Mouse (Mus musculus): ENCODE data around the gene Col4a1. TPM values are rescaled to one million over a fixed set of nuclear protein-coding genes. Genes with fewer than 3 reads are reported as not detected.

Gene Col4a1
- polyA plus RNA-seq, 1 experiment: 0.24 TPM

GRCm38 (mm10) chr8:11278101-11278611 lies 34.5 kb downstream of the Col4a1 start:
- H3K4me3 ChIP-seq (replicated peaks): no peak overlapping the region
- TF ChIP-seq TAL1 (IDR thresholded peaks at IDR 0.05; ENCODE audit: low read length): no peak
- TF ChIP-seq GATA1 (IDR thresholded peaks at IDR 0.05; ENCODE audit: low read length): no peak
- no peaks in the 10 kb centered on the region for H3K9me3 ChIP-seq (ENCODE audit: control insufficient read depth, low read length)
- H3K36me3 ChIP-seq (ENCODE audit: control insufficient read depth): no peaks in the 10 kb centered on the region
- no peaks in the 10 kb centered on the region for H3K27me3 ChIP-seq (ENCODE audit: control insufficient read depth)
- H3K4me1 ChIP-seq (ENCODE audit: control insufficient read depth): no peaks in the 10 kb centered on the region

GRCm38 (mm10) chr8:11277602-11278051 lies 35.0 kb downstream of the Col4a1 start:
- no peaks in the 10 kb centered on the region for H3K9me3 ChIP-seq (ENCODE audit: control insufficient read depth, low read length)
- no peak for TF ChIP-seq TAL1 (IDR thresholded peaks at IDR 0.05; ENCODE audit: low read length)
- TF ChIP-seq GATA1 (IDR thresholded peaks at IDR 0.05; ENCODE audit: low read length): no peak
- no peaks in the 10 kb centered on the region for H3K36me3 ChIP-seq (ENCODE audit: control insufficient read depth)
- H3K4me3 ChIP-seq (replicated peaks): no peak overlapping the region
- H3K27me3 ChIP-seq (ENCODE audit: control insufficient read depth): no peaks in the 10 kb centered on the region
- no peaks in the 10 kb centered on the region for H3K4me1 ChIP-seq (ENCODE audit: control insufficient read depth)

DNA sequence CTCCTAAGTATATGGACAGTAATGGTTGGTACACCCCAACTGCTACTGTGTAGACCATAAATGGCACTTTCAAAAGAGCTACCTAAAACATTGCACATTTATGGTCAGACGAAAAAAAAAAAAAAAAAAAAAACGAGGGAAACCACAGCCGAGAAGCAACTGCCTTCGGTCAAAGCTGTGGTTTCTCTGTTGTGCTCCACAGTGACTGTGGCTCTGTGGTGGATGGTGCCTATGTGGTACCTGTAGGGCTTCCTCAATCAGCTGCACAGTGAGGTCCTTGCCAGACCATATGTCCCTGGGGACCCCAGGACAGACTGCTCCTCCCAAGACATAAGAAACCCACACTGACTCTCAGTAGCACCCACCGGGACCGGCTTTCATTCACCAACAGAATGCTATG lies 36.3 kb downstream of the Col4a1 start:
- Histone ChIP-seq H3K36me3 (ENCODE audit: control insufficient read depth) (no peaks in the 10 kb centered on the region), H3K9me3 (ENCODE audit: control insufficient read depth, low read length) (no peaks in the 10 kb centered on the region), H3K4me1 (ENCODE audit: control insufficient read depth) (no peaks in the 10 kb centered on the region), H3K27me3 (ENCODE audit: control insufficient read depth) (no peaks in the 10 kb centered on the region), H3K4me3 (replicated peaks) (no peak overlapping the region)
- no peak for TF ChIP-seq GATA1 (IDR thresholded peaks at IDR 0.05; ENCODE audit: low read length)
- TF ChIP-seq TAL1 (IDR thresholded peaks at IDR 0.05; ENCODE audit: low read length): no peak

DNA sequence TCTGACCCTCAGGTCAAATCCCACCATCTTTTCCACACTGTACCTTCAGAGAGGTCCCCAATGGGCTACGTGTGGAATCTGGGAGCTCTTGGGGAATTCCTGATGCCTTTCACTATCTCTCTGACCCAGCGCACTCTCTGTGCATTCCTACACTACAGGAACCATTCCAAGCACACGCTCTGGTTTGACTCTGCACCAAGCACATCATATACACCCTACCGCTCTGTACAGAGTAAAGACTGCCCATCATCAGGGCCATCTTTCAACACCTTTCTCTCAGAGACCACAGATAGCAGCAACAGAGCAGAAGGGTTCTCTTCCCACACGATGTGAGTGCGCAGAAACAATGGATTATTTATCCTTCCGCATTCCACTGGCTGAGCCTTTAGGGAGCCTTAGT lies 38.2 kb downstream of the Col4a1 start:
- no peak overlapping the region for H3K4me3 ChIP-seq (replicated peaks)
- H3K36me3 ChIP-seq (ENCODE audit: control insufficient read depth): no peaks in the 10 kb centered on the region
- no peaks in the 10 kb centered on the region for H3K9me3 ChIP-seq (ENCODE audit: control insufficient read depth, low read length)
- no peak for TF ChIP-seq TAL1 (IDR thresholded peaks at IDR 0.05; ENCODE audit: low read length)
- TF ChIP-seq GATA1 (IDR thresholded peaks at IDR 0.05; ENCODE audit: low read length): no peak
- H3K27me3 ChIP-seq (ENCODE audit: control insufficient read depth): no peaks in the 10 kb centered on the region
- H3K4me1 ChIP-seq (ENCODE audit: control insufficient read depth): no peaks in the 10 kb centered on the region

DNA sequence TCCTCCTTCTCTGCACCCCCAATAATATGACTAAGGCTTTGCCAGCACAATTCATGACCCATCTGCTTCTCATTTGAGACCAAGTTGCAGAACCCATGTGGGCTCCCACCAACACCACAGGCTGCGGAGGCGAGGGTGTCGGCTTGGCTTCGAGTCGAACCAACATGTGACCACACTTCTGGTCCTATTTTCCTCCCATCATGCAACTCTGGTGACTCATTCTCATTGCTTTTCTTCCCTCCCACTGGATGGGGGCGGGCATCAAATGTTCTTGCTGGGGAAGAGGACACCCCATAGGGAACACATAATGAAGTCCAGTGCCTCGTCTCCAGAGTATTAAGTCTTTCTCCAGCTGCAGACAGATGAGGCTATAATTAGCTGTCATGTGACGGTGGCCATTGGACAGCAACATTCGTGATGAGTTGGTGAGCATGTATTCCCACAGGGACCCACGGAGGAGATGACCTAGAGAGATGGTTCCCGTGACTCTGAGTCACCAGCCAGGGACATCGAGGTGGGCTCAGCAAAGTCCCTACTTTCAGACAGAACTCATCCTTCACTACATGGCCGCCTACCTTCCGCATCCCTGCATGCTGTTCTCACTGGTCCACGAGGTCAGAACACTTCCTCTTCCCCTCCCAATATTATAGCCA lies 39.0 kb downstream of the Col4a1 start:
- Histone ChIP-seq H3K27me3 (ENCODE audit: control insufficient read depth) (no peaks in the 10 kb centered on the region), H3K4me1 (ENCODE audit: control insufficient read depth) (no peaks in the 10 kb centered on the region), H3K36me3 (ENCODE audit: control insufficient read depth) (no peaks in the 10 kb centered on the region), H3K4me3 (replicated peaks) (no peak overlapping the region), H3K9me3 (ENCODE audit: control insufficient read depth, low read length) (no peaks in the 10 kb centered on the region)
- TF ChIP-seq TAL1 (IDR thresholded peaks at IDR 0.05; ENCODE audit: low read length) (no peak), GATA1 (IDR thresholded peaks at IDR 0.05; ENCODE audit: low read length) (no peak)

- H3K27me3 ChIP-seq (ENCODE audit: control insufficient read depth): no peaks in the 10 kb centered on the region
- TF ChIP-seq GATA1 (IDR thresholded peaks at IDR 0.05; ENCODE audit: low read length) (no peak), TAL1 (IDR thresholded peaks at IDR 0.05; ENCODE audit: low read length) (no peak)
- H3K9me3 ChIP-seq (ENCODE audit: control insufficient read depth, low read length): no peaks in the 10 kb centered on the region
- no peak overlapping the region for H3K4me3 ChIP-seq (replicated peaks)
- H3K36me3 ChIP-seq (ENCODE audit: control insufficient read depth): no peaks in the 10 kb centered on the region
- H3K4me1 ChIP-seq (ENCODE audit: control insufficient read depth): no peaks in the 10 kb centered on the region
These were observed 40.4 kb downstream of the Col4a1 start for GRCm38 (mm10) chr8:11272205-11272604.

GRCm38 (mm10) chr8:11270826-11271225 lies 41.8 kb downstream of the Col4a1 start:
- Histone ChIP-seq H3K36me3 (ENCODE audit: control insufficient read depth) (no peaks in the 10 kb centered on the region), H3K9me3 (ENCODE audit: control insufficient read depth, low read length) (no peaks in the 10 kb centered on the region), H3K4me1 (ENCODE audit: control insufficient read depth) (no peaks in the 10 kb centered on the region), H3K4me3 (replicated peaks) (no peak overlapping the region), H3K27me3 (ENCODE audit: control insufficient read depth) (no peaks in the 10 kb centered on the region)
- TF ChIP-seq GATA1 (IDR thresholded peaks at IDR 0.05; ENCODE audit: low read length) (no peak), TAL1 (IDR thresholded peaks at IDR 0.05; ENCODE audit: low read length) (no peak)

GRCm38 (mm10) chr8:11268753-11269152 lies 43.9 kb downstream of the Col4a1 start:
- Histone ChIP-seq H3K27me3 (ENCODE audit: control insufficient read depth) (no peaks in the 10 kb centered on the region), H3K36me3 (ENCODE audit: control insufficient read depth) (no peaks in the 10 kb centered on the region)

GRCm38 (mm10) chr8:11266471-11266870 lies 46.2 kb downstream of the Col4a1 start:
- no peaks in the 10 kb centered on the region for H3K4me1 ChIP-seq (ENCODE audit: control insufficient read depth)
- no peaks in the 10 kb centered on the region for H3K36me3 ChIP-seq (ENCODE audit: control insufficient read depth)
- H3K4me3 ChIP-seq (replicated peaks): no peak overlapping the region
- no peak for TF ChIP-seq TAL1 (IDR thresholded peaks at IDR 0.05; ENCODE audit: low read length)
- no peaks in the 10 kb centered on the region for H3K27me3 ChIP-seq (ENCODE audit: control insufficient read depth)
- no peaks in the 10 kb centered on the region for H3K9me3 ChIP-seq (ENCODE audit: control insufficient read depth, low read length)

More at GRCm38 (mm10) chr8:11268753-11269152, 43.9 kb downstream of the Col4a1 start:
- no peaks in the 10 kb centered on the region for H3K9me3 ChIP-seq (ENCODE audit: control insufficient read depth, low read length)
- TF ChIP-seq TAL1 (IDR thresholded peaks at IDR 0.05; ENCODE audit: low read length) (no peak), GATA1 (IDR thresholded peaks at IDR 0.05; ENCODE audit: low read length) (no peak)
- no peak overlapping the region for H3K4me3 ChIP-seq (replicated peaks)
- H3K4me1 ChIP-seq (ENCODE audit: control insufficient read depth): no peaks in the 10 kb centered on the region

GRCm38 (mm10) chr8:11265971-11266370 lies 46.7 kb downstream of the Col4a1 start:
- Histone ChIP-seq H3K4me3 (replicated peaks) (no peak overlapping the region), H3K36me3 (ENCODE audit: control insufficient read depth) (no peaks in the 10 kb centered on the region), H3K9me3 (ENCODE audit: control insufficient read depth, low read length) (no peaks in the 10 kb centered on the region), H3K4me1 (ENCODE audit: control insufficient read depth) (no peaks in the 10 kb centered on the region), H3K27me3 (ENCODE audit: control insufficient read depth) (no peaks in the 10 kb centered on the region)
- TF ChIP-seq TAL1 (IDR thresholded peaks at IDR 0.05; ENCODE audit: low read length): no peak
- no peak for TF ChIP-seq GATA1 (IDR thresholded peaks at IDR 0.05; ENCODE audit: low read length)

All from erythroblast, embryonic 14.5 days (primary cell).